Mouse (Mus musculus): ENCODE results near the gene Lao1.

The Lao1 gene

DNA sequence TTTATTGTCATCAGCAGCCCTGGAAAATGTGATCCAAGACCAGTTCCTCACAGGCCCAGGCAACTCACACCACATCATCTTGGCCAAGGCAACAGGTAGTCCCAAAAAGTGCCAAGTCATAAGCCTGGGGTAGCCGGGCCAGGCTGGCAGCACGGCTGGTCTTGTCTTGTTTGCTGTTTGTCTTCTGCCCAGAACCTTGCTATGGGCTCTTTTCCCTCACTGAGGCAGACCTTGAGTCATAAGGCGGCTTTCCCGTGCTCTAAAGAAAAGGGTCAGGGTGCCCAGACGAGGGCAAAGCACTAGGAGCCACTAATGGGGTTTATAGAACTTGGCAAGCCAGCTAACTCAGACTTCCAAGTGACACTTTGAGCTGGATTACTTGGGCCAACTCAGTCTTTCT lies 51.7 kb downstream of the Lao1 start:
- DNase-seq (ENCODE audit: extremely low read depth, insufficient read length, low spot score): no peak

DNA sequence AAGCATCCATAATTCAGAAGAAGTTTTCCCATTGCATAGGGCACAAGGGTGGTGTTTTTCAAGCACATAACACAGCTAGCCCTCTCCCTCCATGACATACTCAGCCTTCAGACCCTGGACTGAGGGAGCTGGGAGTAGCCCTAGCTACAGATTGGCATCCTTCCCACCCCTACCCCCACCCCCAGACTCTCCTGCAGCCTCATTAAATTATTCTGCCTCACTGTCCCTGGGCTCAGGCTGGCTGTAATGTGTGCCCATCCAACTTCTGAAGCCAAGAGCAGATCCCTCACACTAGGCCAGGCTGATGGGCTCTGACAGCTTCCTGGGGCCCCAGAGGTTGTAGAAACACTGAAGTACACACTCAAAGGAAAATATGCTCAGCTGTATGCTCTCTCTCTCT lies 53.6 kb downstream of the Lao1 start:
- DNase-seq (ENCODE audit: extremely low read depth, insufficient read length, low spot score): no peak

DNA sequence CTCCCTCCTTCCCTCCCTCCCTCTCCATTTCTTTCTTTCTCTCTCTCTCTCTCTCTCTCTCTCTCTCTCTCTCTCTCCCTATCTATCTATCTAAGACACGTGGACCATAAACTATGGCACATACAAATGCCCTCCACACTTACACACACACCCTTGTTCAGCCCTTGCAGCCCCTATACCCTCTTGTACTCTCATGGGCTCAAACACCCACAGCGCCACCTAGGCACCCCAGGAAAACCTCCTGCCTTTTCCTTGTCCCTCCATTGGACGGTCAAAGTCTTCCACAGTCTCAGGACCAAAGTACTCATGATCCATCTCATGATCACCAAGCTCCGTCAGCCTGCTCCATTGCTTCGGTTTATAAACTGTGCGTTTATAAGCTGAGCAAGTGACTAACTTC lies 54.2 kb downstream of the Lao1 start:
- DNase-seq (ENCODE audit: extremely low read depth, insufficient read length, low spot score): no peak

DNA sequence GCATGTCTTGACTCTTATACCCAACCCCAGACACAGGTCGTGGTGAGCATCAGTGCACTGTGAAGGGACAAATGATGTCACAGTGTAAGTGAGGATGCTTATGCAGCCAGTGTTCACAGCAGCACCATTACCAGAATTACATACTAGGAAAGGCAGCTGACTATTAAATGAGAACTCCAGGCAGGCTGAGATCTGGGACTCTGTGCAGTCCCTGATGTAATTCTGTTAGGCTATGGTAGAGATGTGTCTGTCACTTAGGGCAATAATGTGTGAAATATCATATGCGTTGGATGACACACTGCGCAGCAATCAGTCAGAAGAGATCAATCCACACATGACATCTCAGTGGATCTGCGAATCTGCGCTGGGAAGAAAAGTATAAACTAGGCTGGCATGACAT lies 55.7 kb downstream of the Lao1 start:
- no peak for DNase-seq (ENCODE audit: extremely low read depth, insufficient read length, low spot score)

All from 3134 (cell line).